Mouse (Mus musculus) testis, adult 10 weeks (tissue): ENCODE measurements around the gene Ctdnep1. TPM values are rescaled to one million over a fixed set of nuclear protein-coding genes. Genes with fewer than 3 reads are reported as not detected.

ENCODE experiments used
- polyA plus RNA-seq: library from polyadenylated mRNA; stranded (reverse); fragments of 350-450 nt; fragmentation: Illumina TruSeq; extraction: RNeasy Lipid Tissue Mini Kit (QIAGEN cat#74804); gene quantifications from one replicate; pipeline ENCODE4 v1.2.3, GENCODE M21; 2014; ENCODE audit warnings: low read depth, low replicate concordance

Ctdnep1 gene
- 35.9 TPM for polyA plus RNA-seq

DNA sequence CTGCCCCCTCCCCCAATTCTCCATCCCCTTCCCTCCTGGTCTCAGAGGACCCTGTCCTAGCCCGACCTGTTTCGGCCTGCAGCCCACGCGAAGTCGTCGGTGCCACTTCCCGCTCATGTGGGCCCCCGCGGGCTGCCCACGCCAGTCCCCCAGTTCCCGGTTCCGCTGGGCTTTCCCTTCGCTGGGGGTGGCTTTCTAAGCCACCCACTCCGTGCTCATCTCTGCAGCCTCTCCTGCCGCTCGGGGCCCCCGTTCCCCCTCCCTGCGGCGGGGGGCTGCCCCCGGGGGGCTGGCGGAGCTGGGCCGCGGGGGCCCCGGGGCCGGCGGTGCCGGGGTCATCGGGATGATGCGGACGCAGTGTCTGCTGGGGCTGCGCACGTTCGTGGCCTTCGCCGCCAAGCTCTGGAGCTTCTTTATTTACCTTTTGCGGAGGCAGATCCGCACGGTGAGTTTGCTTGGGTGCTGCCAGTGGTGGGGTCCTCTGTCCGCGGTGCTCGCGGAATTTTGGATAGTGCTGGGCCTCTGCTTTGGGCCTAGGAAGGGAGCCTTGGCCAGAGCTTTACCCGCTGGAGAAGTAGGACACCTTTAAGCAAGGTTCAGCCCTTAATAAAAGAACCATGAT, at the start of gene Ctdnep1:
TSS of gene Ctdnep1 (plus strand) at position 16 of the 622 bp plus-strand sequence.

DNA sequence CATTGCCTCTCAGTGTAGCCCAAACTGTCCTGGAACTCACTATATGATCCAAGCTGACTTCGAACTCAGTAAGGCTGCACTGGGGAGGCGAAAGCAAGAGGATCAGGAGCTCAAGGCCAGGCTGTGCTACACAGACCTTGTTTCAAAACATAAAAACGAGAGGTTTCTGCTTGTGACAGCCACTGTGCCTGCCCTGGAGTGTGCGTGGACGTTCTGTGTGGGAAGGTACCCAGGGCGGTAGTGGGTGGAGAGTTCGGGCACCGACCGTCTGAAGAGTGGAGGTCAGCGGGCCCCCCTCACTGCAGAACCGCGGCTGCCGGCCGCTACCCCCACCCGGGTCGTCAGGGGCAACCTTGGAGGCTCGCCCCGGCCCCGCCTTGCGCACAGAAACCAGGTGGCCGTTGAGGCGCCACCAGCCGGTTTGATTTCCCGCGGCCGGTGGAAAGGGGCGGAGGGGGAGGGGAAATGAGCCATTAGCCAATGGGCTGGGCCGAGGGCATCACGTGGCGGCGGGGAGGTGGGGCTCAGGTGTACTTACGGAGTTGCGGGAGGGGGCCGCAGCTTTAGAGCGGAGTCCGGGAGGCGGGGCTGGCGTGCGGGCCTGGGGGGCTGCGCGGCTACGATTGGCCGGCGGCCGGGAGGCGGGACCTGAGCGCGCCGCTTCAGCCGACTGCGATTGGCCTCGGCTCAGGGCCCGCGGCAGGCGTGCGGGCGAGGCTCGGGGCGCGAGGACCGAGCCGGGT, 45.6 kb upstream of the Ctdnep1 start, which contains the start of gene Ybx2:
TSS of gene Ybx2 (plus strand) at position 660 of the 743 bp plus-strand sequence.

DNA sequence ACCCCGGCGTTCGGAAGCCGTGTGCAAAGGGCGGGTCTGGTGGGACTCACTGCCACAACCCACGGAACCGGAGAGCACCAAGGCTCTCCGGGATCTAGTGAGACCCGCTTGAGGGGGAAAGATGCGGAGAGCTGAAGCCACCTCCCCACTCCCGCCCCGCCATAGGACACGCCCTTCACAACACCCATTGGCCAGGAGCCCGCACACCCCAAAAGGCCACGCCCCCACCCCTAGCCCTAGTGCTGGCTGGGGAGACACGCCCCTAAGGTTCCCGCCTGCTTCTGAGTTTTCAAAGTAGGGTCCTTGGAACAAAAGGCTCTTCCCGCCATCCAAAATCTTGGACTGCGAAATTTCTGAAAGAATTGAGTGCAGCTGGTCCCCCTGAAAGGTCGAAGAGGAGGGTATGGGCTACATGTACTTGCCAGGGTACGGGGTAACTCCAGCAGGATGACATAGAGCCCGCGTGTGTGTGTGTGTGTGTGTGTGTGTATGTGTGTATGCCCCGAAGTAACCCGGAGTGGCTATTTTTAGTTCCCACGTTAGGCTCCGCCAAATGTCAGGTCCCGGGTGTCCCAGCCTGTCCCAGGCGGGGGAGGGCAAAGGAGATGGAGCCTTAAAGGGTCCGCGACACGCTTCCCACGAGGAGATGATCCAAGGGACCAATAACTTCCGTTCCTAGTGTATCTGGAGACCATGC, 32.7 kb upstream of the Ctdnep1 start, which contains the start of gene Slc2a4:
TSS of gene Slc2a4 (minus strand) at position 123 of the 697 bp plus-strand sequence.

DNA sequence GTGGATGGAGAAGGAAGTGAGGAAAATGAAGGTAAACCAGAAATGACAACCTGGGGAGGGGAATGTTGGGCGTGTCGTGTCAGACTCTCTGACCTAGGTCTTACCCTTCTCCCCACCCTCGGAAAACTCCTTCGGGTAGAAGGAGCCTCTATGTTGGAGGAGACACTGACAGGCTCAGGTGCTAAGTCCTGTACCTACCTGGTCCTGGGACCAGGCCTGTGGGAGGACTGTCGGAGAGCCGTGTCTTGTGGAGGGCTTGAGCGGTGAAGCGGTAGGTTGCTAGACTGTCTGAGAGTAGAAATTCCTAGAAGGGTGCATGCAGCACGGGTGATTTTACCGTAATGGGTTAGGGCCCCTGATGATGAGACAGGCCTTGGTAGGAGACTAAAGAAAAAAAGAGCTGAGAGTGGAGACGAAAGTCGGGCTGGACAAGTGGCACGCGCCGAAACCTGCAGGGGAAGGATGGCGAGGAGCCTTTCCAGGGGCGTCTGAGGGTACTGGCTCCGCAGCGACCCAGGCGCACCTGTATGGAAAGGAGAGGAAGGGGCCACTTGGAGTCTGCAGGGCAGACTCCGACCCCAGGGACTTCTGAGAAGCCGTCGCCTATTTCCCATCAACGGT, 16.2 kb upstream of the Ctdnep1 start, which contains the start of gene Cldn7:
TSS of gene Cldn7 (plus strand) at position 130 of the 621 bp plus-strand sequence.

DNA sequence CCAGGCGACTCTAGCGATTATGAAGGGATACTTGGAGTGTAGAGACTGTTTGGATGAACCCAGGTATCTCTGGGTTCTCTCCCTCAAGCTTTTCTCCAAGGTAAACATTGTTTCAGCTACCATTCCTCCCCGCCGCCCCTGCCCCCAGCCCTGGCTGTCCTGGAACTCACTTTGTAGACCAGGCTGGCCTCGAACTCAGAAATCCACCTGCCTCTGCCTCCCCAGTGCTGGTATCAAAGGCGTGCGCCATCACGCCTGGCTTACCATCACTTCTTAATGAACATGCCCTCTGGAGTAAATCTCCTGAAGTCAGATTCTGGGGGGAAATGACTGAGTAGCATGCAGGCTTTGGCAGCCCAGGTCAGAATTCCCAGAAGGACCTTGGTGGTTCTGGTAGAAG, 1.3 kb downstream of the Ctdnep1 start, which contains the start of gene Elp5:
TSS of gene Elp5 (minus strand) at position 293 of the 400 bp plus-strand sequence.

DNA sequence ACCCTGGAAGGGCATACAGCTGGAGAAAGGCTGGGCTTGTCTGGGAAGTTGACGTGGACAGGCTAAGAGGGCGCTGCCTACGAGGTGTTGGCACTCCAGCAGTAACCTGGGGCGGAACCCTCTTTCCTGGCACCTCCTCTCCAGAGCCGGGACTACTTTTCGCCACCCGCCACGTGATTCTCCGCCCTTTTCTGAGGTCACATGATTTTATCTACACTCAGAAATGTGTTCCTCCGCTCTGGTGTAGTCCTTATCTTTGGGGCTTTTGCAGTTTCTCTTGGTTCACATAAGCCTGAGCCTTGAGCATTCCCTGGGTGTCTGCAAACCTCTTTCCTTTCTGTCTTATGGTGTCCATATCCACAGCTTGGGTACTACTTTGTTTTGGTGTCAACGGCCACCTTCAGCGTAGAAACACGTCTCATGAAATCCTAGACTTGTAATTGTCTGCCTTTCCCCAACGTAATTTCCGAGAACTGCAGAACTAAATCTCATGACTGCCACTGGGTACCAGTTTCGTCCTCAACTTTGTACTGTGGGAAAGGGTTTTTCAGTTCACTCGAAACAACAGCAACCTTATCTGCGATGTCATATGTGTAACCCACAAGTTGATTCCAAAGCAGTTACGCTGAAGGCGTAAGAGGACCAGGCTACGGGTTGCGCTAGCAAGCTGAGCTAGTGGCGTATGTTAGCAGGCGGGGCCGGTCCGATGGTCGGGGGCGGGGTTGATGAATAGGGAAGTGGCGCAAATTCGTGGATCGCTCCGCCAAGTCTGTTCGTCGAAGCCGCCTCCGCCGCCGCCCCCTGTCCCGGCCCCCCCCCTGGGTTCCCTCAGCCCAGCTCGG, 10.1 kb downstream of the Ctdnep1 start, which contains the start of gene Gabarap:
TSS of gene Gabarap (plus strand) at position 294 of the 842 bp plus-strand sequence.

DNA sequence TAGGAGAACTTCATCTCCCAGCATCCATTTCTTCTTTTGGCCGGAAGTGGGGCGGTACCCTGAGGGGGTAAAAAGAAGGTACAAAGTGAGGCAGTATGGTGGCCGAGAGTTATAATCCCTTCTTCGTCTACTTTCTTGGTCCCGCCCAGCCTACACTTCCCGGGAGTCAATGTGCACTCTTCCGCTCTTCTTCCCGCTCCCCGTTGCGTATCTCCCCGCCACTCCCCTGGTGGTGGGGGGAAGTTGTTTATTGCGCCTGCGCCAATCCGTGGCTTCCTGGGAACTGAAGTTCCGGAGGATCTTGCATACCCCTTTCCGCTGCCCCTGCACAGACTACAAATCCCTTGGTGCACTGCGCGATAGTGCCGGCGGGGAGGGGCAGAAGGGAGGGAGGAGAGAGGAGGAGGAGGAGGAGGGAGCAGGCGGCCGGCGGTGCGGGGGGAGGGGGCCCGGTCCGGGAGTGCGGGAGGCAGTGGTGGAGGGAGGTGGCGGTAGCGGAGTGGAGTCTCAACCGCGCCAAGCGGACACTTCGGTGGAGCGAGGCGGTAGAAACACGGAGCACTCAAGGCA, 14.5 kb downstream of the Ctdnep1 start, which contains the start of gene Phf23:
TSS of gene Phf23 (plus strand) at position 387 of the 570 bp plus-strand sequence.

DNA sequence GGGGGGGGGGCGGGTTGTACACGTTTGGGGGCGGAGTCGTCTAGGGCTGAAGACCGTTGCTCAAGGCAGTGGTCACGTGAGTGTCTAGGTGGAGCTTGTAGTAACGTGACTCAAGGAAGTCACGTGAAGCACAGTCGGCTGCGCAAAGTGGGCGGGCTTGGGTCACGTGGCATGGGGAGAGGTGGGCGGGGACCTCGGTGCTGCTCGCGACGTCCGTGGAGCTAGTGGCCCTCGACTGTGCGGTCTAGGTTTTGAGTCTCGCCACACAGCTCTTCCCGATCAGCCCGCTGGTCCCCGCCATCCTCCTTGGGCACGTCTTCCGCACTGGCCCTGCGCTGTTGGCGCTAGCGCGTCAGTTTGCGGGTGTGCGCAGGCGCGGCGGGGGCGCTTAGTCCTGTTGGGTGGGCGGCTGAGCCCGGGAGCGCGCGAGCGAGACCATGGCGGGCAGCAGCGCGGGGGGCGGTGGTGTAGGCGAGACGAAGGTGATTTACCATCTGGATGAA, 19.5 kb downstream of the Ctdnep1 start, which contains the start of gene Dvl2:
TSS of gene Dvl2 (plus strand) at position 200 of the 503 bp plus-strand sequence.

DNA sequence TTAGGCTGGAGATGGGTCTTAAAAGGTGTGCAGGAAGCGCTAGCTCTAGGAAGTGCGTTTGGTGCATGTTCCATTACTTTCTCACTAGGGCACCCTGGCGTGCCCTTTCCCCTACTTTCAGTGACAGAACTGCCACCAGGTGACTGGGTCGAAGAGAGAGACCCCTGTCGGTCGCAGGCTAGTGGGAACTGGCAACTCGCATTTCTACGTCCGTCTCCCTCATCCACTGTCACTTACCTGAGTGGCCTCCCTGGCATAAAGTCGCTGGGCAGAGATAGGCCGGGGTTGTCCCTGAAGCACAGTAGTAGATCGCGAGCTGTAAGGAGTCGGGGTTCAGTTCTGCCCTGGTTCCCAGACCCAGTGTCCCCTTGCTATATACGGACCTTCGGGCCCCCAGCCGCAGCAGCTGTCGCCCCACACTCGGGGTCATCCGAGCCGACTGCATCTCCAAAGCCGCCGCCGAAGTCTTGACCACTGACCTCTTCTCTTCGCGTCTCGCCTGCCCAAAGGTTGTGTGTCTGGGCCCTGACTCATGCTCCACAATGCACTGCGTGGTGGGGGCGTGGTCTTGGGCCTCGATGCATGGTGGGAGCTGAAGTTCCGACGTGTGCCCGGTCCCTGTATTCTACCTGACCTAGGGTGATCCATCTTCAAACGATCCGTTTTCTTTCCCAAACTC, 34.1 kb downstream of the Ctdnep1 start, which contains the start of gene Acadvl:
TSS of gene Acadvl (minus strand) at position 532 of the 679 bp plus-strand sequence.

DNA sequence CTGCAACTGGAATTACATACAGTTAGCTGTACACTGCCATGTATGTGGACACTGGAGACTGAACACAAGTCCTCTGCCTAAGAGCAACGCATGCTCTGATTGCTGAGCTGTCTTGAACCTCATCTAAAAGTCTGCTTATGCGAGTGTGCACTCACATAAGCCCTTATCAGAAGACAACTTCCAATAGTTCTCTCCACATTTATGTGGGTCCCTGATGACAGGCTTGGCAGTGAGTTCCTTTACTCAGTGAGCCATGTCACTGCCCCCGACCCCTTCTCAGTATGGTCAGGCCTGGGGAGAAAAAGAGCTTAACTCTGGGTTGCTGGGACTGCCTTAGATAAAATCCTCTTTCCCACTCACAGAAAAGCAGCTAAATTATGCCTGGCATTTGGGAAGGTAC, 35.7 kb downstream of the Ctdnep1 start, which contains the start of gene Dlg4:
TSS of gene Dlg4 (plus strand) at position 274 of the 400 bp plus-strand sequence.

Other genes with a start within 250 kb of the Ctdnep1 start
- gene Polr2a, start 222.5 kb upstream of the Ctdnep1 start, polyA plus RNA-seq = 43.5 TPM
- gene Slc35g3, start 219.2 kb upstream of the Ctdnep1 start, polyA plus RNA-seq = 33.7 TPM
- gene Zbtb4, start 215.2 kb upstream of the Ctdnep1 start, polyA plus RNA-seq = 3.6 TPM
- gene Chrnb1, start 185.2 kb upstream of the Ctdnep1 start, polyA plus RNA-seq = 0.24 TPM
- gene Fgf11, start 179.3 kb upstream of the Ctdnep1 start, polyA plus RNA-seq = 3.7 TPM
- not detected for gene Tmem102, start 175.5 kb upstream of the Ctdnep1 start, polyA plus RNA-seq
- gene Gm39566, start 165.9 kb upstream of the Ctdnep1 start, polyA plus RNA-seq = 131 TPM
- 15.9 TPM for gene Spem2, start 162.7 kb upstream of the Ctdnep1 start, polyA plus RNA-seq
- 145 TPM for gene Spem1, start 159.0 kb upstream of the Ctdnep1 start, polyA plus RNA-seq
- 0.17 TPM for gene Nlgn2, start 143.4 kb upstream of the Ctdnep1 start, polyA plus RNA-seq
- 4.6 TPM for gene Tmem256, start 142.6 kb upstream of the Ctdnep1 start, polyA plus RNA-seq
- 0.28 TPM for gene Plscr3, start 134.8 kb upstream of the Ctdnep1 start, polyA plus RNA-seq
- 0.07 TPM for gene Tnk1, start 122.4 kb upstream of the Ctdnep1 start, polyA plus RNA-seq
- 8.3 TPM for gene Tmem95, start 103.1 kb upstream of the Ctdnep1 start, polyA plus RNA-seq
- 0.22 TPM for gene Kctd11, start 99.8 kb upstream of the Ctdnep1 start, polyA plus RNA-seq
- gene Acap1, start 85.6 kb upstream of the Ctdnep1 start, polyA plus RNA-seq = 1.7 TPM
- 291 TPM for gene 2810408A11Rik, start 80.2 kb upstream of the Ctdnep1 start, polyA plus RNA-seq
- gene Neurl4, start 80.1 kb upstream of the Ctdnep1 start, polyA plus RNA-seq = 5.5 TPM
- gene Gps2, start 67.3 kb upstream of the Ctdnep1 start, polyA plus RNA-seq = 66.3 TPM
- gene Eif5a, start 59.2 kb upstream of the Ctdnep1 start, polyA plus RNA-seq = 247 TPM
- 1,705 TPM for gene Ybx2, start 45.4 kb upstream of the Ctdnep1 start, polyA plus RNA-seq
- gene Slc2a4, start 33.0 kb upstream of the Ctdnep1 start, polyA plus RNA-seq = 0.07 TPM
- gene Cldn7, start 16.4 kb upstream of the Ctdnep1 start, polyA plus RNA-seq = 0.36 TPM
- gene Elp5, start 1.4 kb downstream of the Ctdnep1 start, polyA plus RNA-seq = 70.4 TPM
- gene Gabarap, start 10.0 kb downstream of the Ctdnep1 start, polyA plus RNA-seq = 586 TPM
- 12.7 TPM for gene Phf23, start 14.6 kb downstream of the Ctdnep1 start, polyA plus RNA-seq
- gene Dvl2, start 19.4 kb downstream of the Ctdnep1 start, polyA plus RNA-seq = 0.98 TPM
- 3.9 TPM for gene Acadvl, start 34.3 kb downstream of the Ctdnep1 start, polyA plus RNA-seq
- 0.46 TPM for gene Dlg4, start 35.8 kb downstream of the Ctdnep1 start, polyA plus RNA-seq
- gene Asgr1, start 72.9 kb downstream of the Ctdnep1 start, polyA plus RNA-seq = not detected
- gene Asgr2, start 111.5 kb downstream of the Ctdnep1 start, polyA plus RNA-seq = not detected
- gene Mgl2, start 149.2 kb downstream of the Ctdnep1 start, polyA plus RNA-seq = 0.73 TPM
- gene Clec10a, start 175.0 kb downstream of the Ctdnep1 start, polyA plus RNA-seq = 1.9 TPM
- gene Slc16a11, start 231.6 kb downstream of the Ctdnep1 start, polyA plus RNA-seq = not detected
- gene Slc16a13, start 239.9 kb downstream of the Ctdnep1 start, polyA plus RNA-seq = 0.62 TPM
- gene Bcl6b, start 248.6 kb downstream of the Ctdnep1 start, polyA plus RNA-seq = 1.7 TPM